Mouse (Mus musculus) myocyte (in vitro differentiated cells): ENCODE measurements around the gene Crybg1.

Source experiments
- CEBPB ChIP-seq: IDR thresholded peaks from 2 replicates; pipeline ENCODE4 v1.6.1; 2011; ENCODE audit warnings: mild to moderate bottlenecking, moderate library complexity; ENCODE audit not compliant: poor library complexity, insufficient read depth, severe bottlenecking
- E2F4 ChIP-seq: IDR thresholded peaks from one replicate; pipeline ENCODE4 v1.6.1; 2011; ENCODE audit warnings: mild to moderate bottlenecking, control low read depth, moderate library complexity; ENCODE audit not compliant: insufficient read depth
- MAX ChIP-seq: IDR thresholded peaks from one replicate; pipeline ENCODE4 v1.6.1; 2011; ENCODE audit warnings: low read depth, mild to moderate bottlenecking, control low read depth
- MYOD1 ChIP-seq, 3 experiments: IDR thresholded peaks; one replicate each; pipeline ENCODE4 v1.6.1; 2011; ENCODE audit warnings: control low read depth in 2 of 3, low read depth in 2 of 3, mild to moderate bottlenecking in 2 of 3, moderate library complexity in 1 of 3; ENCODE audit not compliant: insufficient read length in 2 of 3, control insufficient read depth in 1 of 3
- POLR2A ChIP-seq: IDR thresholded peaks from one replicate; pipeline ENCODE4 v1.6.1; 2011; ENCODE audit warnings: low read depth, mild to moderate bottlenecking, control low read depth, moderate library complexity; ENCODE audit not compliant: insufficient read length
- TCF12 ChIP-seq: IDR thresholded peaks from one replicate; pipeline ENCODE4 v1.6.1; 2011; ENCODE audit warnings: mild to moderate bottlenecking, control low read depth; ENCODE audit not compliant: poor library complexity, insufficient read depth, severe bottlenecking
- USF1 ChIP-seq: IDR thresholded peaks from one replicate; pipeline ENCODE4 v1.6.1; 2011; ENCODE audit warnings: low read depth, mild to moderate bottlenecking, control low read depth, moderate library complexity

DNA sequence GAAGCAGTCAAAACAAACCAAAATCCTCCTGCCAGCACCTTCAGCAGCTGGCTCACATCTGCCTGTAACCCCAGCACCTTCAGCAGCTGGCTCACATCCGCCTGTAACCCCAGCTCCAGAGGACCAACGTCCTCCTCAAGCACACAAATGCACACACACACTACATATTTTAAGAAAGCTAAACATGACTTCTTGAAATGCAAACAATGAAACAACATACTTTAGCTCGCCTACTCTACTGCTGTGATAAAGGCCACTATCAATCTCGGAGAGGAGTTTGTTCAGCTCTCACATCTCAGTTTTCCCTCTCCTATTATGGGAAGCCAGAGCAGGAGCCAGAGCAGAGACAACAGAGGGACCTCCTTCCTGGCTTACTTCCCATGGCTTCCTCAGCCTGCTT lies 34.0 kb downstream of the Crybg1 start:
- no peak for TF ChIP-seq MAX
- no peak for TF ChIP-seq MYOD1 (IDR thresholded peaks at IDR 0.05; ENCODE audit: control insufficient read depth in 1 of 3, insufficient read length in 2 of 3, low read depth in 2 of 3)
- TF ChIP-seq CEBPB, result no peak
- TF ChIP-seq POLR2A, result no peak
- TF ChIP-seq TCF12, result no peak
- TF ChIP-seq E2F4, result no peak
- no peak for TF ChIP-seq USF1
